Mouse (Mus musculus) gastrocnemius, postnatal 4 days (tissue): ENCODE measurements at regions not wholly inside any gene's neighbourhood (a gene's known extent, or its start where the extent isn't known, plus 50 kb on each side); places are given as distances from the start of the nearest gene placed in this dataset.

ENCODE experiments used
- DNase-seq, 2 experiments: peaks; one replicate each; pipeline ENCODE4 v3.0.0; 2021 to 2022; ENCODE audit warnings: low spot score in 2 of 2, mixed read lengths in 2 of 2

DNA sequence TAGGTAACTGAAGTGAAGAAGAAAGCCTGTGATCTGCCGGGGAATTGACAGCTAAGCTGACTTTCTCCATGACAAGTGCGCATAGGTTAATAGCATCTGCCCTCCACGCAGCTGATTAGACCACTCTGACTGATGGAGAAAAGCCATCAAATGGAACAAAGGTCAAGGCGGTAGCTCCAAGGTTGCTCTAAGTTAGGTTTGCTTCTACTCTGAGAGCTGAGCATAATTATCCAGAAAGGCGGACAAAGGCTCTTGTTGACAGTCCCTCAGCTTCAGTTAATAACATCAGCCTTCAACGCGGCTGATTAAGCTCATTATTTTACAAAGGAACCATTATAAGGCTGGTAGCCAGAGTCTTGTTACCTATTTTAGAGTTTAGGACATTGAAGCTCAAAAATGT lies 54.0 kb upstream of the Enpep start:
- DNase-seq = no peak

DNA sequence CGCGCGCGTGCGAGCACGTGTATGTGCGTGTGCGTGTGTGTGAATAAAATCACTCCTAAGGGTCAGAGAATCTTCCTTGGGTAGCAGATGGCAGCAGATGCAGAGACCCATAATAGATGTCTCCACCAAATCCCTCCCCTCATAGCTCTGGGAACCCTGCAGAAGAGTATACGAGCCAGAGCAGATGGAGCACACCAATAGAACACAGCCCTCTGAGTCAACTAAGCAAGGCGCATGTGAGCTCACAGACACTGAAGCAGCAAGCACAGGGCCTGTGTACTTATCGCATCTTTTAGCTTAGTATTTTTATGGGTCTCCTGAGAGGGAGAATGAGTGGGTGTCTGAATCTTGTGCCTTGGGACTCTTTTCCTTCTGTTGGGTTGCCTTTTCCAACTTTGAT lies 58.0 kb upstream of the Enpep start:
- DNase-seq = no peak

DNA sequence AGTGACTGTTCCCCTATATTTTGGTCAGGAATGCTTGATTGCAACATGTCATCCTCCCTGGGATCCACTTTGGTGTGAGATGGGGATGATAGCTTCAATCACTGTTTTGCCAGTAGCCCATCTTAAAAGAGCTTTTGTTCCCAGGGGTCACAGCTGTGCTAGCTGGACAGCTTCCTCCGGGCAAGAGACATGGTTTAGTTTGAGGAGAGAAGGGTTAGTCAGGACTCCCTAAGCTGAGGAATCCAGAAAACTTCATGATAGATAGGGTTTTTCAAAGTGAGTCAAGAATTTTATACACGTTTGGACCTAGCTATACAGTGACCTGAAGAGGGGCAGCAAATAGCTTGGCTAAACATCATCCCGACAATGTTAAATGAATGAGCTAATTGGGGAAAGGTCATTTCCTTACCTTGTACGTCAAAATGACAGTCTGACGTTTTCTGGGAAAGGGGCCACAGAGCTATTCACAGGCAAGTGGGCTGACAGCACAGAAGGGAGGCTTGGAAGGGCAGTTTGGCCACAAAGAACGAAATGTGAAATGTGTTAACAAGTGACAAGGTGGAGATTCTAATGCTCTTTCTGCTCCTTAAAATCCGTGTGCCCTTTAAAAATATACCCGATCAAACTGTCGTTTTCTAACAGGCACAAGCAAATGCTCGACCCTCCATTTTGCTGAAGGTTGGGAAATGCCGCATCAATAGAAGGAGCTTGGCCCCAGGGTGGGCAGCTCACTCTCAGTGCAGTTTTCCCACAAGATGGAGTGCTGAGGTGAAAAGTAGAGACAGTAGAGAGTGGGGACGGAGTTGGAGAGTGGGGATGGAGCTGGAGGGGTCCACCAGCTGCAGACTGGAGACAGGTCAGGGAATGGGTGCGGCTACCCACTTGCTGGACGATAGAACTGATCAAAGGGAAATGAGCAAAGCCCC lies 59.6 kb upstream of the Enpep start:
- no peak for DNase-seq

DNA sequence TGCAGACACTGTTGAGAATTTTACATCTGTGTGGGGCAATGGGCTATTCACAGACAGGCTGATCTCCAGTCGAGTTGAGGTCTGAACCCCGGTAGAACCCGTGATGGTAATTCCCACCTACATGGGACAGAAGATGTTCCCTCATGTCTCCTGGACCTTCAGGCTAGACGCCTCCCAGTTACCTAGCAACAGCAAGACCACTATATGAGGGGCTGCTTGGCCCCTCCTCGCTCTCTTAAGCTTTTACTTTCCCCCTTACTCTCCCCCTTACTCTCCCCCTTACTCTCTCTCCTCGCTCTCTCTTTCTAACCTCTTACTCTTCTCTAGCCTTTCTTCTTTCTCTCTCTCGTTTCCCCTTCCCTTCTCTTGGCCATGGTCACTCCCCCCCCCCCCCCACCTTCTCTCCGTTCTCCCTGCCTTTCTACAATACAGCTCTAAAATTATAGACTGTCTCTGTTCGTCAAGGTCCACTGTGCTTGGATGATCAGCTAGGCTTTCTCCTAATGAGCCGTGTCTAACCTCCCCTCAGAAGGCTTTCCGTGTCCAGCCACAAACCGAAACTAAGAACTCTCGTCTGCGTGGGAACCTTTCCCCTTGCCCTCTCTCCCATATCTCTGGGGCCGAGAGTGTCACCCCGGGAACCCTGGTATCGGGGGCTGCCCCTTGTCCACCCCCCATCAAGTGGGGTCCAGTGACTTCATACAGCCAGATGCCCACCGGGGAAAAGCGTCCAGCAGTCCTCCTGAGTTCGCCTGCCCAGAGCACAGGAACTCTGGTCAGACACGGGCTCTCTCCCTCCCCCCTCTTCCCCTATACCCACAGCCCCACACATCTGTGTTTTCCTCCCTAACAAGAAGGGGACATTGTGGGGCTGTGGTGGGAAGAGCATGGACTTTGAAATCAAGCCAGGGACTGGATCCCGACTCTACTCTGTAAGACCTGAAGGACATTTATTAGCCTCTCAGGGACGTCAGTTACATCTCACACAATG lies 60.6 kb upstream of the Enpep start:
- DNase-seq = no peak

DNA sequence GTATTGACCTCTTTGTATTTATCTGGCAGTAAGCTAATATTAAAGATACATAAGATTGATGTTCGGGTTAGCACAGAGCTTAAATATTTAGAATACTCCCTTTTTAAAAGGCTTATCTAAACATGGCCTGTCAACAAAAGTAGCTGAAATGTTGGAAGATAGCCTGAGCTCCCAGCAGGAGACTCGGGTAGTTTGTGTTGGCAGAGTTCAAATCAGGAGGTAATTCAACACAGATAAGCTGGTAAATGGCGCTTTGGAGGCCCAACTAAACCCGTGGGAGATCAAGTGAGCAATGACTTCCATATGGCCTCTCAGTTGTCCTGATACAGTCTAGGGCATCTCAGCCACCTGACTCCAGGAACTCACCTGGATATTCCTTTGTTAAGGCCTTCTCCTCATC lies 65.0 kb upstream of the Enpep start:
- no peak for DNase-seq

DNA sequence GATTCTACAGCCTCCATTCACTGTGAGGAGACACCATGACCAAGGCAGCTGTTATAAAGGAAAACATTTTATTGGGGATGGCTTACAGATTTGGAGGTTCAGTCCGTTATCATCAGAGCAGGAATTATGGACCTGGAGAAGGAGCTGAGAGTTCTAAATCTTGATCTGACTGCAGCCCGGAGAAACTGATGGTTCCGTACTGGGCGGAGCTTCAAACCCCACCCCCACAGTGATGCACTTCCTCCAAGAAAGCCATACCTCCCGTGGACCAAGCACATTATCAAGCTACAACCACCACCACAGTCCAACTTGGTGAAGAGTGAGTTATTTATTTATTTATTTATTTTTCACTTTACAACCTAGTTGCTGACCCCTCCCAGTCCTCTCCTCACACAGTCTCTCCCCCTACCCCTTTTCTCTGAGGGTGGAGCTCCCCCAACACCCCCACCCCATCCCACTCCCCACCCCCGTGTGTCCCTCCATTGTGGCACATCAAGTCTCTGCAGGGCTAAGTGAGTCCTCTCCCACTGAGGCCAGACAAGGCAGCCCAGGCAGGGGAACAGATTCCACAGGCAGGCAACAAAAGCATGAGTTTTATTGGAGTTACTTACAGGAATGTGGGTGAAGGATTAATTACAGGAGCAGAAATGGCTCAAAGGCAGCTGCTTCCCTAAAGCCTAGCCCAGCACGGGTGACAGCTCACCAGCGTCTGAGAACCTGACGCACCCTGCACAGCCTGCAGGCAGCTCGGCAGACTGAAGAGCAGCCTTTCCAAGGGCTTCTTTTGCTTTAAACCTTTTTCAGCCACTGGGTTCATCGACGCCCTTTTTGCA lies 67.8 kb upstream of the Enpep start:
- DNase-seq = no peak

DNA sequence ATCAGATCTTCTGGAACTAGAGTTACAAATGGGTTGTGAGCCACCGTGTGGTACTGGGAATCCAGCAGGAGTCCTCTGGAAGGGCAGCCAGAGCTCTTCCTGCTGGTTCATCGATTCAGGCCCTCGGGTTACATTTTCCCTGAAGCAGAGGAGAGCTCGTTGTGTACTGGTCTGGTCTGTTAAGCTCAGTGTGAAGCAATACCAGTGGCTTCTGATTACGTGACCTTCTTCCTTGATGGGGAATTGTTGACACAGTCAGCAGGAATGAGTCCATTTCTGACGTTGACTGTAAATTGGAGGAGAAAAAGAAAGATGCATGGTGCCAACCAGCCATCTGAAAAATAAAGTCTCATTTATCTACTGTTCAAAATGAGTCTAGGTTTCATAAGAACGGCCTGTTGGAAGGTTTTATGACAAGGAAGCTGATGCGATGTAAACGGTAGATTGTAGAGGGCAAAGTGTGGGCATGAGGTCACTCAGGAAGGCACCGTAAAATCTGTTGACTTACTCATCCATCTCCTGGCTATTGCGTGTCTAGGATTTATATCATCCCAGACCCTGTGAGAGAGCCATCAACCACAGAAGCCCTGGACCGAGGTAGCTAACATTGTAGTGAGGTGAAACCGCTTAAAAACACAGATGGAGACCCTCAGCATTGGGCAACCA lies 79.0 kb upstream of the Enpep start:
- no peak for DNase-seq

DNA sequence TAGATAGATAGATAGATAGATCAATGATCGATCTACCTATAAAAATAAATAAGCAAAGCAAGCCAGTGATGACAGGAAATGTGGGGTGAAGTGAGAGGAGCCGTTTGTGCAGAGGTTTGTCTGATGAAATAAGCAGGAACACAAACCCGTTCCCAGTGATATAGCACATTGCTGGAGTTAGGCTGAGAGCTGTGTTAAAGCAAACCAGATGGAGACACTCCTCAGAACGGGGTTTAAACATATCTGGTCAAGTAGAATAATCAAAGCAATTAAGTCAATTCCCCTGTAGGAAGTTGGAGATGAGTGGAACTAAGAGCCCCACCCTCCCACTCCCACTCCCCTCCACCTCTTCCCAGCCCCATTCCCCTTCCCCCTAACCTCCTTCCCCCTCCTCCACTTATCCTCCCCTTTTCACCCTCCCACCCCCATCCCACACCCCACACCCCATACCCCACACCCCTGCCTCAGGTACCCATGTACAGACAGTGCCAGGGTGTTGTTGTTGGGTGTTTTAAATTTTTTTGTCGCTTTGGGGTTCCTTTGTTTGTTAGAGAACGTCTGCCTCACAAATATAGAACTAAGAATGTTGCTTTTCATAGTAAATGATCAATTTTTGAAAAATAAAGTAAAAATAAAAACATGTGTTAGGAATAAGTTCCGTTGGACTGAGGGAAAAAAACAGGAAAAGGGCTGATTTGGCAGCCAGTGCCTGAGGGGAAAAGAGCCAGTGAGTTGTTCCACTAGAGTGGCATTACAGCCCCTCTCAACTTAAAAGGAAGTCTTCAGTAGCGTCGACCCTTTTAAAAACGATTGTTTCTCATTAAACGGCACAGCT lies 79.8 kb upstream of the Enpep start:
- DNase-seq = no peak

DNA sequence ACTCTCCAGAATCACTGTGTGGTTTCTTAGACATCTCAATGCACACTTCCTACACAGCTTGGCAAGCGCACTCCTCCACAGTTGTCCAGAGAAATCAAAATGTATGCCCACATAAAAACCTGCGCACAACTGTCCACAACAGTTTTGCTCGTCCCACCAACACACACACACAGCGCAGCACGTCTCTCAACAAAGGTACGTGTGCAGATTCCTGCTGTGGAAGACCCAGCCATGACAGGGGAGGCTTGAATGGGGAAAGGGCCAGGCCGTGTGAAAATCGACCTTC lies 80.4 kb upstream of the Enpep start:
- no peak for DNase-seq

DNA sequence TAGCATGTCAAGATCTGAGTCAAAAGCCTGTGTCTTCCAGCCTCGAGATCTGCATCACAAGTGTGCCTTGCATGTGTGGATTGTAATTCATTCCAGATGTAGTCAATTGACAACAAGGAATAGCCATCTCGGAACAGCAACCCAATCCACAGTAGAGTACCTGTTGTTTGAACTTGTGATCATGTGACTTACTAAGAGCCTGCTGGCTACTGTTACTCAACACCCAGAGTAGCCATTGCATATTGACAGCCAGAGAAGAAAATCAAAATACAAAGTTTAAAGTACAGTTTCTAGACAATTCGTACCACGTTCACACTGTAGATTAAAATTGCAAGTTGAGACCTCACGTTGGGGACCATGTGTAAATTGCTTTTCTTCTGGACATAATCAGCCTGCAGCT lies 83.1 kb upstream of the Enpep start:
- DNase-seq = no peak

DNA sequence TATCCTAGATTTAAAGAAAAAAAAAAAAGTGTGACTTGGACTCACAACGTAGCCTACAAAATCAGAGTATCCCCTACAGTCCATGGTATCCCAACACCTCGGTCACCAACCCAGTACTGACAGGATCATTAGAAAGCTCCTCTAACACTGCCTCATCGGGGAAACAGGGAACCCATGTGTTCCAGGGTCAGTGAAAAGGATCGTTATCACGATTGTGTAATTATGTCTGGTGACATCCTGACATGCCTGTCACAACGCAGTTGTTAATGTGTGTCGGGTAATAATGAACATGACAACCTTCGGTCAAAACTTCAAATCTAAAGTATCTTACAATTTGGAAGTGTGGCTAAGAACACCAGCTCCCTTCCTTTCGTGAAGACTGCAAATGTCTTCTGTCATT lies 83.8 kb upstream of the Enpep start:
- DNase-seq = no peak

DNA sequence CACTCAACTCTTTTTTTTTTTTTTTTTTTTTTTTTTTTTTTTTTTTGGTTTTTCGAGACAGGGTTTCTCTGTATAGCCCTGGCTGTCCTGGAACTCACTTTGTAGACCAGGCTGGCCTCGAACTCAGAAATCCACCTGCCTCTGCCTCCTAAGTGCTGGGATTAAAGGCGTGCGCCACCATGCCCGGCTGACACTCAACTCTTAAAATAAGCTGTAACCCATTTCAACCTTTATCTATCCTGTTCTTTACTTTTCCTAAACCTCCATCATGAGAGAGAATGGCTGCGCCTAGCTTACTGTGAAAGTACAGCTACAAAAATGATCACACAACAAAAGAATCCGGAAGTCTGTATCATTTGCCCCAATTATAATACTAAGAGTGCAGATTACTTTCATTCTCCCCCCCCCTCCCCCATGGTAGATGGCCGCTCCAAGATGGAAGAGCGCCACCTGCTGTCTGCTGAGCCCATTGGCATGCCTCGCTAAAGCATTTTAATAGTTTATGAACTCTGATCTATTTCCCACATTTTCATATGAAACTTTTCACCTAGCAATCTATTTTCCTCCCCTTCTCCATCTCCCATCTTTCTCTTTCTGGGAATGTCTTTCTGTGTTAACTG lies 89.2 kb upstream of the Enpep start:
- DNase-seq = peak in 1 of 2 experiments; percentile 25

DNA sequence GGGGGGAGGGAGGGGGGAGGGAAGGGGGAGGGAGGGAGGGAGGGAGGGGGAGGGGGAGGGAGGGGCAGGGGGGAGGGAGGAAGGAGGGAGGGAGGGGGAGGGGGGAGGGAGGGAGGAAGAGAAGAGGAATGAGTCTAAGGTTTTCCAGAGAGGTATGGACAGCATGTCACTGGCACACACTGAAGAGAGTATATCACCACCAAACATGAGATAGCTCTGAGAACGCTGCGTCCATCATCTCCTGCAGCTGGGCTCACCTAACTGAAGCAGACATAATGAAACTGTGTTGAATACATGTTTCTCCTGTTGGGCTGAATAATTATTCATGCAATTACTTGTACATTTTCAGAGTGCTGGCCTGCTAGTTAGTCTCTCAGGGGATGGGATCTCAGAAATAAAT lies 96.2 kb upstream of the Enpep start:
- no peak for DNase-seq

DNA sequence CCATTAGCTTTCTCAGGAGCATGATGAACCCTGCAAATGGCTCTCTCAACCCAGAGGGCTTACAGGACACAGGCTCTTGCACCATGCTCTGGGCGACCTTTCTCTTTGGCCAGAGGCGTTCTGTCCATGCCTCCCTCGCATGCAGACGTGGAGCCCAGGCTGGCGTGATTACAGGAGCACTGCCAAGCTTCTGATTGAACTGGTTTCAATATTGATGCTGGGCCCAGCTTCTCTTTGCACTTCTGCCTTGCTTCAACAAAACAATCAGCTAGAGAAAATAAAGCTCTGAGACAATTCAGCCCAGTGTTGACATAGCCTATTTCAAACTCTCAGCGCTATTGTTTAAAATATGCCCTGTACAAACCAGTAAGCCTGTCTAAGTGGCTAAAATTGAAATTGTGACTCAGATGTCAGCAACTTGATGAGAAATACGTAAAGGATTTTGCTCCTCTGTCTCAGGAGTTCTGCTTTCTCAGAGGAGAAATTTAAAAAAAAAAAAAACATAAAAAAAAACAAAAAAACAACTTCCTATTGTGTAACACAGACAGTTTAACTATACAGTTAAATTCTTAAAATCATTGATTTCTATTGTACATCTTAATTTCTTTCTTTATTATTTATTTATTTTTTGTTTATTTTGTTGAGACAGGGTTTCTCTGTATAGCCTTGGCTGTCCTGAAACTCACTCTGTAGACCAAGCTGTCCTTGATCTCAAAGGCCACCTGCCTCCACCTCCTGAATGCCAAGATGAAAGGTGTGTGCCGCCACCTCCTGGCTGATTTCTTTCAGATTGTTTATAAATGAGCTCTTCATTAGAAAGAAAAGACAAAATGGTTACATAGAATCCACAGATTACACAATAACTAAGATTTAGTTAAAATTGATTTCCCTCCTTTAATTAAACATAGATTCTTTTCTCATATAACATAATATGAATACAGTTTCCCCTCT lies 96.9 kb upstream of the Enpep start:
- DNase-seq = no peak

DNA sequence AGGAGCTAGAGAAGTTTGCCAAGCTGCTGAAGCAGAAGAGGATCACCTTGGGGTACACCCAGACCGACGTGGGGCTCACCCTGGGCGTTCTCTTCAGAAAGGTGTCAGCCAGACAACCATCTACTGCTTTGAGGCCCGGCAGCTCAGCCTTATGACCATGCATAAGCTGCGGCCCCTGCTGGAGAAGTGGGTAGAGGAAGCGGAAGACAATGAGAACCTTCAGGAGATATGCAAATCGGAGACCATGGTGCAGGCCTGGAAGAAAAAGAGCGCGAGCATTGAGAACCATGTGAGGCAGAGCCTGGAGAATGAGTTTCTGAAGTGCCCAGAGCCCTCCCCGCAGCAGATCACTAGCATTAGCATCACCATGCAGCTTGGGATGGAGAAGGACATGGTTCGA lies 98.1 kb upstream of the Elovl6 start:
- no peak for DNase-seq

DNA sequence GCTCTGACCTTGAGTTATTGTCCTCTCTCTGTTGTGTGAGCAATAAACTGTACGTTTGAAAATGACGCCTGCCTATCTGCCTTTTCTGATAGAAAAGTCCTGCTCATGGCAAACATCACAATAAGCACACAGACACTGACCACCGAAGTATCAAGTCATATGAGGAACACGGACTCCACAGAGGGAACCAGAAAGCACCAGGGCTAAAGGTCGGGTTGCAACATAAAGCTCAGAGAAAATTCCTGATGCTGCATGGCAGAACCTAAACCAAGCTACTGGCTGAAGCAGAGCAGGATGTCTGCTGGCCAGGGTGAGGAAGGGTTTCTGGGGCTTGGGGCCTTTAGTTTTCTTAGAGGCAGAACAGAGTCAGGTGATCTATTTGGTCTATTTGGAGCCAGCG lies 94.5 kb upstream of the Elovl6 start:
- DNase-seq = no peak

DNA sequence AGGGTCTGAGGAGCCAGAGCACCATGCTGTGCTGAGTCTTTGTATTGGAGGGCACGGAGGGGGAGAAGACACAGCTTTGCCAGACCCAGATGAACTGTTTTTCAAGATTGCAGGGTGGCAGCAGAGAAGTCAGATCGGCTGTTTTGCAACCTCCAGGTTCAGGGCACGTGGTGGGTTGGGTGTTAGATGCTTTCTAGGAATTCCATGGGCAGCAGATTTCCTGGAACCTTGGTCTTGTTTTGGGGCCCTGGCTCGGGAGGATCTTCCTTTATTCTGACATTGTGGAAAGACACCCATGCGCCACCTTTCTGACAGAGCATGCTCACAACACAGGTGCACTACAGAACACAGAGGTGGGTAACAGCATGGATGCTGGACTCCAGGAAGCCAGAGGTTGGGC lies 89.4 kb upstream of the Elovl6 start:
- DNase-seq = no peak

DNA sequence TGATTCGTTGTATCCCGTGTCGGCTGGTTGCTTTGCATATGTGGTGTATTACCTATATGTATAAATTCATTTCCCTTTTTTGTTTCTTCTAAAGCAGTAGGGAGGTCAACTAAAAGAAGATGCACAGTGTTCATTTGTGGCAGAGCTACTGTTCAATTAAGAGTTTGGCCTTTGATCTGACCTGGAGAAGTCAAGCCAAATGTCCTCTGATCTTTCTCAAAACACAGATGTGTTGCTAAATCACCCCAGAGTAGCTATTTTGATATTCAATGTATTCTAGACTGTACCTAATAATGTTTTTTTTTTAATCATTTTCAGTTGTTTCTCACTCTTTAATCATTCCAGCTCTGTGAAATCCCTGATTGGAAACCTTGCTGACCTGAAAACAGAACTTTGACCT lies 87.9 kb upstream of the Elovl6 start:
- no peak for DNase-seq
